Mouse (Mus musculus): ENCODE data around the gene Syt2.

DNA sequence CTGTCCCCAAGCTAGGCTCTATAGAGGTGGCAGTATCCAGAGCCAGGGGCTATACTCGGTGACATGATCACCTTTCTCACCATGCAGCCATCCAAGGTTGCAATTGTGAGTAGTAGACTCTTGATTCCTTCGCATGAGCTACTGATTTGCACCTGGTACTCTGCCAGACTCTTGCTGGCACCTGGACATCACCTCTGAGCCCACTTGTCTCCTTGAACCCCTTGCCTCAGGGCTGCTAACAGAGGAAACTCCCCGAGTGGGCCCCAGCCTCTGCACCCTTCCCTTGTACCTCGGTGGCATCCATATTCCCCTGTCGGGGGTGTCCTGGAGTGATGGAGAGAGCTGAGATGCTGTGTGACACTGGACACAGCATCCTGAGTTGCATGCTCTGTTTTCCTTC, 75.0 kb downstream of the Syt2 start:
- TF ChIP-seq POLR2A (IDR thresholded peaks at IDR 0.05; ENCODE audit: control insufficient read depth, extremely low read depth, insufficient read depth, low read length, poor library complexity) (no peak), CTCF (IDR thresholded peaks at IDR 0.05; ENCODE audit: borderline replicate concordance, control insufficient read depth, extremely low read depth, insufficient read depth, low read length, poor library complexity) (no peak)
